ENCODE assay signal across 8 mouse cellular contexts in the genomic region with DNA sequence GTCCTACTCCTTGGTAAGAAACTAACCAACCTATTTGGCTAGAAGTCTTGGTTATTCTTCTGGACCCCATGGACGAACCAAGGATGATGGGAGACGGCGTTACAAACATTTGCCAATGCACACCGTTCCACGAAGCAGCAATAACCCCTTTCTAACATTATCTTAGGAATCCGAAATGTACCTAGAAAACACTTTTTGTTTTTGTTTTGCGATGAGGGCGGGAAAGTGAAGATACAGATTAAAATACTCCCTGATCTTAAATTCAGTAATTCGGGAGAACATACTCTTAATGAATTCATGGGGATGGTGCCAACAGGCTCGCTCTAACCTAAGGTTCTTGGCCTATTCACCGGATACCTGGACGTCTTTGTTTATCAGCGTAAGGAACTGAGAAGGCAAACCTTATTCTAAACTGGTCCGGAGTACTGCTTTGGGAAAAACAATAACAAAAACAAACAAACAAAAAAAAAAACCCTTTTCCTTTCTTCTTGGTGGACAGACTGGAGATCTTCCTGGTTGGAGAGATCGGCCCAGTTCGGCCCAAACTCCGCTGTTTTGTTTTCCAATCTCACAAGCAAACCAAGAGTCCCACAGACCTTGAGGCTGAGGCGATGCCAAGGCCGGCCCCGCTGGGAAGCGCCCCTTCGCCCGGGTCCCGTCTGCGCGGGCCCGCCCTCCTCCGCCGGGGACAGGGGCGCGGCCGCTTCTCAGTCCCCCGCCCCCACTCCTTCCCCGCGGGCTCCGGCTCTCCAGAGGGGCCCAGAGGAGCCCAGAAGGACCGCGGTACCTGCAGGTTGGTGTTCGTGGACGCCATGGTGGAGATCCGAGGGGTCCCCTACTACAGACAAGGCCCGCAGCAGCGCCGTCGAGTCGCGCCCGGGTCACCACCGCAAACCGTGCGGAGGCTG. TPM values are rescaled to one million over a fixed set of nuclear protein-coding genes. Genes with fewer than 3 reads are reported as not detected.
DNase-seq lines count a peak whose midpoint lies in the region; ATAC-seq and TF ChIP-seq lines count a peak whose summit lies in the region.

No protein-coding gene starts in this region.

- H3K4me3 ChIP-seq in layer of hippocampus, adult 2 months: peak overlapping the region; percentile 98
- peak overlapping the region; percentile 78 for H3K4me3 ChIP-seq in forebrain, embryonic 11.5 days (ENCODE audit: low read depth, low read length)
- peak overlapping the region; percentile 77 for H3K4me3 ChIP-seq in hindbrain, embryonic 16.5 days (ENCODE audit: low read length)
- peak overlapping the region; percentile 90 for H3K4me3 ChIP-seq in liver, embryonic 15.5 days (replicated peaks)
- peak overlapping the region; percentile 91 for H3K4me3 ChIP-seq in neural tube, embryonic 15.5 days (replicated peaks)

- DNase-seq in layer of hippocampus, adult 2 months (ENCODE audit: low spot score in 2 of 2): peak in 1 of 2 experiments; percentile 7
- DNase-seq in layer of hippocampus, postnatal 36 days: no peak
- DNase-seq in ZHBTc4 (ENCODE audit: low read depth, low spot score): peak; percentile 80
- DNase-seq in forebrain, embryonic 11.5 days (ENCODE audit: low spot score): no peak
- no peak for DNase-seq in yolk sac, embryonic 10.5 days (ENCODE audit: low spot score)

- WGBS in forebrain, embryonic 11.5 days: 3% methylated on average over 51 of the region's 51 CpGs
- 3% methylated on average over 50 of the region's 51 CpGs for WGBS in hindbrain, embryonic 16.5 days
- WGBS in liver, embryonic 15.5 days (ENCODE audit: insufficient replicate concordance): 2% methylated on average over 51 of the region's 51 CpGs
- 2% methylated on average over 51 of the region's 51 CpGs for WGBS in neural tube, embryonic 15.5 days

- no peaks in the 10 kb centered on the region; the same call in 1 of the 2 replicates for H3K36me3 ChIP-seq in forebrain, embryonic 11.5 days (ENCODE audit: control insufficient read depth, insufficient read depth, low read length)
- no peaks in the 10 kb centered on the region for H3K36me3 ChIP-seq in hindbrain, embryonic 16.5 days (ENCODE audit: control insufficient read depth, insufficient read depth, low read length)
- H3K36me3 ChIP-seq in liver, embryonic 15.5 days (replicated peaks): 0 out of 2 replicates have a peak, but pooled peaks cover 4% of the 10 kb centered on the region
- H3K36me3 ChIP-seq in neural tube, embryonic 15.5 days: no peaks in the 10 kb centered on the region

- peak overlapping the region; percentile 84 for H3K27ac ChIP-seq in layer of hippocampus, adult 2 months
- H3K27ac ChIP-seq in forebrain, embryonic 11.5 days (ENCODE audit: low read depth, low read length): peak overlapping the region; percentile 79
- H3K27ac ChIP-seq in hindbrain, embryonic 16.5 days (ENCODE audit: low read depth, low read length): peak overlapping the region; percentile 87
- peak overlapping the region; percentile 89 for H3K27ac ChIP-seq in liver, embryonic 15.5 days (replicated peaks)
- H3K27ac ChIP-seq in neural tube, embryonic 15.5 days (replicated peaks): peak overlapping the region; percentile 89

- ATAC-seq in forebrain, embryonic 11.5 days (replicated peaks; ENCODE audit: low FRiP score): peak; percentile 90
- ATAC-seq in hindbrain, embryonic 16.5 days: peak; percentile 92
- ATAC-seq in liver, embryonic 15.5 days (ENCODE audit: insufficient read depth): peak; percentile 94
- ATAC-seq in neural tube, embryonic 15.5 days (ENCODE audit: low FRiP score): peak; percentile 90; the same call in 1 of the 2 replicates

- no peaks in the 10 kb centered on the region for H3K9me3 ChIP-seq in forebrain, embryonic 11.5 days (ENCODE audit: control insufficient read depth, low read length)
- no peaks in the 10 kb centered on the region for H3K9me3 ChIP-seq in hindbrain, embryonic 16.5 days (ENCODE audit: control insufficient read depth, low read length)
- no peaks in the 10 kb centered on the region for H3K9me3 ChIP-seq in liver, embryonic 15.5 days (replicated peaks)
- H3K9me3 ChIP-seq in neural tube, embryonic 15.5 days (replicated peaks): no peaks in the 10 kb centered on the region

- peak overlapping the region; percentile 63 for H3K4me2 ChIP-seq in forebrain, embryonic 11.5 days (ENCODE audit: low read depth, low read length, severe bottlenecking)
- peak overlapping the region; percentile 68 for H3K4me2 ChIP-seq in hindbrain, embryonic 16.5 days (ENCODE audit: low read length)
- peak overlapping the region; percentile 73 for H3K4me2 ChIP-seq in liver, embryonic 15.5 days
- H3K4me2 ChIP-seq in neural tube, embryonic 15.5 days: peak overlapping the region; percentile 63

- no peaks in the 10 kb centered on the region for H3K4me1 ChIP-seq in forebrain, embryonic 11.5 days (replicated peaks; ENCODE audit: control insufficient read depth, insufficient read depth, low read length)
- peaks cover 15% of the 10 kb centered on the region for H3K4me1 ChIP-seq in hindbrain, embryonic 16.5 days (ENCODE audit: control insufficient read depth, insufficient read depth, low read depth, low read length)
- H3K4me1 ChIP-seq in liver, embryonic 15.5 days (replicated peaks): peaks cover 16% of the 10 kb centered on the region
- H3K4me1 ChIP-seq in neural tube, embryonic 15.5 days: peaks cover 31% of the 10 kb centered on the region

- no peaks in the 10 kb centered on the region for H3K27me3 ChIP-seq in forebrain, embryonic 11.5 days (ENCODE audit: control insufficient read depth, insufficient read depth, low read length)
- H3K27me3 ChIP-seq in hindbrain, embryonic 16.5 days (replicated peaks; ENCODE audit: control insufficient read depth, insufficient read depth, low read length): no peaks in the 10 kb centered on the region
- no peaks in the 10 kb centered on the region for H3K27me3 ChIP-seq in liver, embryonic 15.5 days
- no peaks in the 10 kb centered on the region for H3K27me3 ChIP-seq in neural tube, embryonic 15.5 days (replicated peaks)

- H3K9ac ChIP-seq in forebrain, embryonic 11.5 days (ENCODE audit: low read length): peak overlapping the region; percentile 88
- H3K9ac ChIP-seq in hindbrain, embryonic 16.5 days (ENCODE audit: low read depth, low read length): peak overlapping the region; percentile 88
- H3K9ac ChIP-seq in liver, embryonic 15.5 days: peak overlapping the region; percentile 92
- H3K9ac ChIP-seq in neural tube, embryonic 15.5 days (replicated peaks): peak overlapping the region; percentile 95

- no peak for TF ChIP-seq CTCF in layer of hippocampus, adult 2 months (conservative IDR thresholded peaks at IDR 0.05)

RNA-seq across cellular contexts. Expression of gene Vps4b, which starts 0.6 kb away (rescaled TPM):
- 10 to 100 TPM; 55.7 to 62.0 TPM for total RNA-seq in layer of hippocampus, adult 2 months (2021)
- total RNA-seq in layer of hippocampus, postnatal 36 days (2021): 10 to 100 TPM; 60.8 to 61.6 TPM
- 70.7 and 75.4 TPM in 2 replicates for polyA plus RNA-seq in forebrain, embryonic 11.5 days (2014; fragmentation: Nextera tagmentation; extraction: Ambion mirVana)
- 25.8 and 32.0 TPM in 2 replicates for polyA plus RNA-seq in hindbrain, embryonic 16.5 days (2015; fragmentation: Nextera tagmentation; extraction: Ambion mirVana)
- polyA plus RNA-seq in liver, embryonic 15.5 days (2015; fragmentation: Nextera tagmentation; extraction: Ambion mirVana): 18.3 and 21.3 TPM in 2 replicates
- 29.0 and 42.3 TPM in 2 replicates for polyA plus RNA-seq in neural tube, embryonic 15.5 days (2015; fragmentation: Nextera tagmentation; extraction: Ambion mirVana)

RNA-seq across cellular contexts. Expression of gene Kdsr, which starts 36.4 kb away (rescaled TPM):
- 10 to 100 TPM; 28.1 to 28.9 TPM for total RNA-seq in layer of hippocampus, adult 2 months (2021)
- total RNA-seq in layer of hippocampus, postnatal 36 days (2021): 10 to 100 TPM; 23.6 to 23.9 TPM
- 8.9 and 9.0 TPM in 2 replicates for polyA plus RNA-seq in forebrain, embryonic 11.5 days (2014; fragmentation: Nextera tagmentation; extraction: Ambion mirVana)
- 14.9 and 16.3 TPM in 2 replicates for polyA plus RNA-seq in hindbrain, embryonic 16.5 days (2015; fragmentation: Nextera tagmentation; extraction: Ambion mirVana)
- 3.0 and 3.7 TPM in 2 replicates for polyA plus RNA-seq in liver, embryonic 15.5 days (2015; fragmentation: Nextera tagmentation; extraction: Ambion mirVana)
- 10.1 and 12.1 TPM in 2 replicates for polyA plus RNA-seq in neural tube, embryonic 15.5 days (2015; fragmentation: Nextera tagmentation; extraction: Ambion mirVana)
